Mouse (Mus musculus) stomach, postnatal 0 days (tissue): ENCODE results near the gene Cox6a1.

Experiments
- CTCF ChIP-seq: IDR thresholded peaks from 2 replicates; pipeline ENCODE4 v1.5.1; 2016; ENCODE audit warnings: antibody characterized with exemption, low read depth, mild to moderate bottlenecking, moderate library complexity
- EP300 ChIP-seq: optimal IDR thresholded peaks from 2 replicates; pipeline ENCODE3; 2016; ENCODE audit warnings: antibody characterized with exemption

DNA sequence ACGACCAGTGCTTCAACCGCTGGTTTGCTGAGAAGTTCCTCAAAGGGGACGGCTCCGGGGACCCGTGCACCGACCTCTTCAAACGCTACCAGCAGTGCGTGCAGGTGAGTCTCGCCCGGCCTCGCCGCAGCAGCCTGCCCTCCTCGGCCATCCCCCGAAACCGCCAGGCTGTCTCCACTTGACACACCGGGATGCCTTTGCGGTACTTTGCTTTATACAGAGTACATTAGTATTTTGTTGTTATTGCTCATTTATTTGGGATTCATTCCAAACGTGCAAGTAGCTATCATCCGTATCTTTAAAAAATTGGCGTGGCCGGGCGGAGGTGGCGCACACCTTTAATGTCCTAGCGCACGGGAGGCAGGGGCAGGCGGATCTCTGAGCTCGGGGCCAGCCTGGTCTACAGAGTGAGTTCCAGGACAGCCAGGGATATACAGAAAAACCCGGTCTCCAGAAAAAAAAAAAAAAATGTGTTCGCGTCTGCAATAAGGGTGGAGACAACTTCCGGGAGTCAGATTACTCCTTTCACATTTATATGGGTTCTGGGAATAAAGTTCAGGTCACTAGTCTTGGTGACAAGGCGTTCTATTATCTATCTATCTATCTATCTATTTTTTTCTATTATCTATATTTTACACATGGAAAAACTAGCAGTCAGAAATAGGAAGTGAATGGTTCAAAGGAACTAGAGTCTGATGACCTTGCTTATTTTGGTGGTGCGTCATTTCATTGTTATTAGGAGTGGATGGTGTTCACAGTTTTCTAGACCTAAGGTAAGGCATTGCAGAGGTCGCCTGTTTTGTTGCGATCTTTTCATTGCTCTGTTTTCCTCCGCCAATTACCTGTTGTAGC is 7.2 kb downstream of the Cox6a1 start:
- TF ChIP-seq CTCF (no peak; the same call in 1 of the 2 replicates), EP300 (no peak)
